Comparison of ENCODE assay signal across 32 mouse cellular contexts in the genomic region with DNA sequence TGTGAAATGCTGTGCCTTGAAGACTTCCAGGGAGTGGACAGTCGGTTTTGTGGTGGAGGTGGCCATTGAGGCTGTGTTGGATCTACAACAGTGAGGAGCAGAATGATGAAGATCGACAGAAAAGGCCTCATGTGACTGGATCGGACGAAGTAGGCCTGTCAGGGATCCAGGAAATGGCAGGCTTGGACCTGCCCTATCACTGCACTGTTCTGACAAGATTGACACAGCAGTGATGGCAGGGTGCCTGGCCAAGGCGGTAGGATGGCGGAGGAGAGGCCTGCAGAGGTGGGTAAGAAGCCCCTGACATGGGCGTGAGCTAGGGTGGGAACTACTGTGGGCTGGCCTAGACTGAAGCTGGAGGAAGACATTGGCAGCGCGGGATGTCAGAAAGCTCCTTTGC. TPM values are rescaled to one million over a fixed set of nuclear protein-coding genes. Genes with fewer than 3 reads are reported as not detected.
DNase-seq lines count a peak whose midpoint lies in the region; ATAC-seq and TF ChIP-seq lines count a peak whose summit lies in the region.
"Had no signal": no experiment of that assay in that cellular context is flagged by ENCODE, and none has a peak within 500 bp of the region (broad histone marks: within the 10 kb centered on the region; RNA-seq: fewer than 3 reads in every experiment).

No protein-coding gene starts in this region.

- no peak overlapping the region for H3K4me2 ChIP-seq in liver, embryonic 12.5 days
- H3K4me2 ChIP-seq in liver, embryonic 11.5 days: no peak overlapping the region
- H3K4me2 ChIP-seq: embryonic facial prominence, embryonic 12.5 days; forebrain, embryonic 12.5 days; forebrain, embryonic 15.5 days; heart, embryonic 11.5 days; hindbrain, embryonic 12.5 days; hindbrain, embryonic 15.5 days had no signal

- H3K4me1 ChIP-seq in heart, adult 2 months (ENCODE audit: control insufficient read depth, insufficient read depth, low read length): no peaks in the 10 kb centered on the region
- H3K4me1 ChIP-seq in liver, embryonic 12.5 days: peaks cover 7% of the 10 kb centered on the region; the same call in 1 of the 2 replicates
- no peaks in the 10 kb centered on the region for H3K4me1 ChIP-seq in liver, embryonic 11.5 days (replicated peaks; ENCODE audit: control insufficient read depth, insufficient read depth, low read length)
- H3K4me1 ChIP-seq in MEL (ENCODE audit: control insufficient read depth in 1 of 2, insufficient read depth in 2 of 2, low read length in 2 of 2): no peaks in the 10 kb centered on the region
- no peaks in the 10 kb centered on the region for H3K4me1 ChIP-seq in midbrain, embryonic 10.5 days
- H3K4me1 ChIP-seq: embryonic facial prominence, embryonic 12.5 days; forebrain, embryonic 15.5 days; hindbrain, embryonic 12.5 days had no signal

- no peaks in the 10 kb centered on the region for H3K9me3 ChIP-seq in liver, embryonic 12.5 days (replicated peaks)
- no peaks in the 10 kb centered on the region for H3K9me3 ChIP-seq in liver, embryonic 11.5 days (ENCODE audit: control insufficient read depth, low read length)
- no peaks in the 10 kb centered on the region for H3K9me3 ChIP-seq in MEL (replicated peaks; ENCODE audit: insufficient read depth, low read length)
- H3K9me3 ChIP-seq in midbrain, embryonic 10.5 days (replicated peaks): no peaks in the 10 kb centered on the region
- H3K9me3 ChIP-seq: embryonic facial prominence, embryonic 12.5 days; forebrain, embryonic 12.5 days; forebrain, embryonic 15.5 days; hindbrain, embryonic 12.5 days; hindbrain, embryonic 15.5 days had no signal

- peak; percentile 94 for DNase-seq in heart, adult 11 months
- no peak for DNase-seq in heart, adult 2 months
- no peak for DNase-seq in liver, embryonic 11.5 days (ENCODE audit: low spot score)
- DNase-seq in MEL (ENCODE audit: low read depth, low spot score): no peak
- no peak for DNase-seq in right cerebral cortex, postnatal 4 days
- DNase-seq in midbrain, embryonic 10.5 days (ENCODE audit: low spot score): no peak
- DNase-seq: adrenal gland, postnatal 10 days; adrenal gland, postnatal 36 days; B cell, adult 2 months; cerebellum, adult 11-12 months; cerebellum, adult 8-10 months; cerebellum, postnatal 14 days; gastrocnemius, postnatal 25 days had no signal

- H3K27ac ChIP-seq in heart, adult 2 months: no peak overlapping the region
- H3K27ac ChIP-seq in liver, embryonic 12.5 days: no peak overlapping the region
- no peak overlapping the region for H3K27ac ChIP-seq in liver, embryonic 11.5 days (ENCODE audit: low read depth, low read length)
- no peak overlapping the region for H3K27ac ChIP-seq in MEL (ENCODE audit: control insufficient read depth, low read depth, low read length)
- no peak overlapping the region for H3K27ac ChIP-seq in midbrain, embryonic 10.5 days (replicated peaks)
- H3K27ac ChIP-seq: embryonic facial prominence, embryonic 12.5 days; forebrain, embryonic 12.5 days; forebrain, embryonic 15.5 days; hindbrain, embryonic 15.5 days had no signal

- TF ChIP-seq EP300 in heart, adult 2 months (IDR thresholded peaks at IDR 0.05; ENCODE audit: insufficient read depth, low read depth, low read length): no peak
- TF ChIP-seq EP300 in MEL (IDR thresholded peaks at IDR 0.05; ENCODE audit: low read depth in 1 of 2, low read length in 2 of 2): no peak

- H3K9ac ChIP-seq in heart, adult 2 months (ENCODE audit: low read depth, low read length): no peak overlapping the region
- no peak overlapping the region for H3K9ac ChIP-seq in liver, embryonic 12.5 days
- no peak overlapping the region for H3K9ac ChIP-seq in liver, embryonic 11.5 days (ENCODE audit: low read depth, low read length)
- no peak overlapping the region for H3K9ac ChIP-seq in MEL (ENCODE audit: control insufficient read depth, low read depth, low read length, poor library complexity, severe bottlenecking)
- H3K9ac ChIP-seq: embryonic facial prominence, embryonic 12.5 days; forebrain, embryonic 12.5 days; forebrain, embryonic 15.5 days; hindbrain, embryonic 12.5 days; hindbrain, embryonic 15.5 days had no signal

- no peaks in the 10 kb centered on the region for H3K27me3 ChIP-seq in heart, adult 2 months (ENCODE audit: control insufficient read depth, insufficient read depth, low read length)
- H3K27me3 ChIP-seq in liver, embryonic 12.5 days (replicated peaks): no peaks in the 10 kb centered on the region
- no peaks in the 10 kb centered on the region for H3K27me3 ChIP-seq in liver, embryonic 11.5 days (replicated peaks; ENCODE audit: control insufficient read depth, insufficient read depth, low read length)
- no peaks in the 10 kb centered on the region for H3K27me3 ChIP-seq in MEL (ENCODE audit: control insufficient read depth in 1 of 2, insufficient read depth in 2 of 2, low read length in 2 of 2)
- no peaks in the 10 kb centered on the region for H3K27me3 ChIP-seq in midbrain, embryonic 10.5 days (ENCODE audit: low read depth, poor library complexity, severe bottlenecking)
- H3K27me3 ChIP-seq: embryonic facial prominence, embryonic 12.5 days; forebrain, embryonic 12.5 days; forebrain, embryonic 15.5 days; hindbrain, embryonic 12.5 days; hindbrain, embryonic 15.5 days; Patski had no signal

- no peak for TF ChIP-seq RAD21 in MEL (IDR thresholded peaks at IDR 0.05; ENCODE audit: low read depth, low read length)

- no peaks in the 10 kb centered on the region for H3K79me2 ChIP-seq in heart, adult 2 months (replicated peaks; ENCODE audit: control insufficient read depth, insufficient read depth, low read length)
- no peaks in the 10 kb centered on the region for H3K79me2 ChIP-seq in MEL (ENCODE audit: control insufficient read depth, insufficient read depth, low read length, poor library complexity)

- WGBS in heart, adult 2 months: 69% methylated on average over 9 of the region's 9 CpGs
- 85% methylated on average over 9 of the region's 9 CpGs for WGBS in liver, embryonic 12.5 days (ENCODE audit: insufficient replicate concordance)
- WGBS in liver, embryonic 11.5 days: 88% methylated on average over 9 of the region's 9 CpGs
- 88% methylated on average over 9 of the region's 9 CpGs for WGBS in midbrain, embryonic 10.5 days

- no peak overlapping the region for H3K4me3 ChIP-seq in heart, adult 2 months
- H3K4me3 ChIP-seq in liver, embryonic 12.5 days: no peak overlapping the region
- no peak overlapping the region for H3K4me3 ChIP-seq in liver, embryonic 11.5 days (ENCODE audit: low read depth, low read length)
- no peak overlapping the region for H3K4me3 ChIP-seq in MEL (ENCODE audit: control insufficient read depth in 1 of 2, insufficient read depth in 1 of 2, low read depth in 2 of 2, low read length in 2 of 2)
- no peak overlapping the region for H3K4me3 ChIP-seq in midbrain, embryonic 10.5 days
- H3K4me3 ChIP-seq: embryonic facial prominence, embryonic 12.5 days; erythroblast, embryonic 14.5 days; forebrain, embryonic 12.5 days; forebrain, embryonic 15.5 days; hindbrain, embryonic 12.5 days; hindbrain, embryonic 15.5 days had no signal

- intact Hi-C loops in heart, adult 2 months (cut with DNase I): no loop called here

- TF ChIP-seq POLR2A in heart, adult 2 months (IDR thresholded peaks at IDR 0.05; ENCODE audit: insufficient read depth, low read depth, low read length): no peak
- no peak for TF ChIP-seq POLR2A in MEL (IDR thresholded peaks at IDR 0.05; ENCODE audit: control insufficient read depth in 1 of 2, insufficient read depth in 1 of 2, low read depth in 1 of 2, low read length in 2 of 2, poor library complexity in 1 of 2)

- H3K36me3 ChIP-seq in heart, adult 2 months (ENCODE audit: control insufficient read depth, insufficient read depth, low read length): no peaks in the 10 kb centered on the region
- peaks cover 91% of the 10 kb centered on the region for H3K36me3 ChIP-seq in liver, embryonic 12.5 days
- H3K36me3 ChIP-seq in liver, embryonic 11.5 days (ENCODE audit: control insufficient read depth, insufficient read depth, low read length): peaks cover 35% of the 10 kb centered on the region
- H3K36me3 ChIP-seq in MEL (ENCODE audit: control insufficient read depth in 1 of 2, insufficient read depth in 2 of 2, low read length in 2 of 2): no peaks in the 10 kb centered on the region
- H3K36me3 ChIP-seq in midbrain, embryonic 10.5 days: peaks cover 66% of the 10 kb centered on the region

- 0 out of 2 replicates have a peak, but pooled peaks have one; percentile 8 for ATAC-seq in liver, embryonic 12.5 days
- no peak for ATAC-seq in liver, embryonic 11.5 days (replicated peaks; ENCODE audit: low FRiP score)
- ATAC-seq in CD4-positive, CD25-positive, alpha-beta regulatory T cell, adult 4 months: peak; percentile 23
- ATAC-seq: forebrain, embryonic 15.5 days; Patski had no signal

- no peak for TF ChIP-seq CTCF in heart, adult 2 months (IDR thresholded peaks at IDR 0.05)
- no peak for TF ChIP-seq CTCF in MEL (IDR thresholded peaks at IDR 0.05 in 2 of 3, conservative IDR thresholded peaks at IDR 0.05 in 1 of 3; ENCODE audit: control insufficient read depth in 1 of 3, insufficient read depth in 1 of 3, low read depth in 2 of 3, low read length in 3 of 3, poor library complexity in 1 of 3, severe bottlenecking in 1 of 3)

RNA-seq across cellular contexts. Expression of a gene that starts 17.6 kb away (rescaled TPM):
- total RNA-seq in heart, adult 2 months (2021): 1 to 10 TPM; 3.3 to 3.7 TPM
- polyA plus RNA-seq in heart, adult 2 months (2012; rRNA removed): 6.1 and 9.5 TPM in 2 replicates
- 19.8 and 21.6 TPM in 2 replicates for polyA plus RNA-seq in liver, embryonic 12.5 days (2016; fragmentation: Nextera tagmentation; extraction: Ambion mirVana)
- polyA plus RNA-seq in liver, embryonic 11.5 days (2014; fragmentation: Nextera tagmentation; extraction: Ambion mirVana): 18.6 and 18.8 TPM in 2 replicates
- 10 to 100 TPM; 35.1 to 41.6 TPM for polyA plus RNA-seq in CD4-positive, CD25-positive, alpha-beta regulatory T cell, adult 4 months (2017; shearing (Covaris generic))
- 15.4 TPM in 2 replicates for total RNA-seq in MEL (2012; rRNA removed)
- polyA plus RNA-seq in MEL (2012; ENCODE audit: insufficient read depth in 1 of 2, insufficient read length in 2 of 2, low read depth in 1 of 2, low replicate concordance in 2 of 2, missing spikeins in 1 of 2): 10 to 100 TPM in 1 of 2 experiments, not detected in 1; 23.5 TPM
- polyA plus RNA-seq in midbrain, embryonic 10.5 days (2016; fragmentation: Nextera tagmentation; extraction: Ambion mirVana): 0.78 and 0.93 TPM in 2 replicates

RNA-seq across cellular contexts. Expression of a gene that starts 17.7 kb away (rescaled TPM):
- total RNA-seq in heart, adult 2 months (2021): 10 to 100 TPM; 12.6 to 15.7 TPM
- polyA plus RNA-seq in heart, adult 2 months (2012; rRNA removed): 18.1 and 23.3 TPM in 2 replicates
- 55.5 and 58.2 TPM in 2 replicates for polyA plus RNA-seq in liver, embryonic 12.5 days (2016; fragmentation: Nextera tagmentation; extraction: Ambion mirVana)
- 61.2 and 62.1 TPM in 2 replicates for polyA plus RNA-seq in liver, embryonic 11.5 days (2014; fragmentation: Nextera tagmentation; extraction: Ambion mirVana)
- polyA plus RNA-seq in CD4-positive, CD25-positive, alpha-beta regulatory T cell, adult 4 months (2017; shearing (Covaris generic)): 100 to 1,000 TPM in 1 of 2 experiments, 10 to 100 TPM in 1; 85.5 to 146 TPM
- 52.0 and 61.2 TPM in 2 replicates for total RNA-seq in MEL (2012; rRNA removed)
- polyA plus RNA-seq in MEL (2012; ENCODE audit: insufficient read depth in 1 of 2, insufficient read length in 2 of 2, low read depth in 1 of 2, low replicate concordance in 2 of 2, missing spikeins in 1 of 2): 10 to 100 TPM in 1 of 2 experiments, not detected in 1; 48.8 TPM
- polyA plus RNA-seq in midbrain, embryonic 10.5 days (2016; fragmentation: Nextera tagmentation; extraction: Ambion mirVana): 10.1 and 10.5 TPM in 2 replicates

RNA-seq across cellular contexts. Expression of a gene that starts 33.1 kb away (rescaled TPM):
- not detected for total RNA-seq in heart, adult 2 months (2021)
- polyA plus RNA-seq in heart, adult 2 months (2012; rRNA removed): 0.16 TPM in 1 of 2 replicates, not detected in the other
- 97.6 and 97.7 TPM in 2 replicates for polyA plus RNA-seq in liver, embryonic 12.5 days (2016; fragmentation: Nextera tagmentation; extraction: Ambion mirVana)
- 49.3 and 54.3 TPM in 2 replicates for polyA plus RNA-seq in liver, embryonic 11.5 days (2014; fragmentation: Nextera tagmentation; extraction: Ambion mirVana)
- polyA plus RNA-seq in CD4-positive, CD25-positive, alpha-beta regulatory T cell, adult 4 months (2017; shearing (Covaris generic)): 1 to 10 TPM in 1 of 2 experiments, not detected in 1; 1.0 TPM
- 1.1 and 2.7 TPM in 2 replicates for total RNA-seq in MEL (2012; rRNA removed)
- 1 to 10 TPM in 1 of 2 experiments, not detected in 1; 5.1 TPM for polyA plus RNA-seq in MEL (2012; ENCODE audit: insufficient read depth in 1 of 2, insufficient read length in 2 of 2, low read depth in 1 of 2, low replicate concordance in 2 of 2, missing spikeins in 1 of 2)
- polyA plus RNA-seq in midbrain, embryonic 10.5 days (2016; fragmentation: Nextera tagmentation; extraction: Ambion mirVana): 1.4 and 2.2 TPM in 2 replicates
- total RNA-seq: adrenal gland, adult 18-20 months; adrenal gland, postnatal 36 days; ES-E14; gastrocnemius, adult 8-10 months; gastrocnemius, postnatal 25 days; heart, adult 8-10 months; heart, postnatal 25 days had no signal
- polyA plus RNA-seq: forebrain, embryonic 12.5 days; forebrain, embryonic 15.5 days; gonadal fat pad, adult 2 months; heart, postnatal 0 days; hindbrain, embryonic 15.5 days; Patski had no signal

RNA-seq across cellular contexts. Expression of a gene that starts 45.1 kb away (rescaled TPM):
- under 1 TPM; 0.44 to 0.48 TPM for total RNA-seq in heart, adult 2 months (2021)
- polyA plus RNA-seq in heart, adult 2 months (2012; rRNA removed): 0.57 and 0.79 TPM in 2 replicates
- 0.23 and 0.27 TPM in 2 replicates for polyA plus RNA-seq in liver, embryonic 12.5 days (2016; fragmentation: Nextera tagmentation; extraction: Ambion mirVana)
- polyA plus RNA-seq in liver, embryonic 11.5 days (2014; fragmentation: Nextera tagmentation; extraction: Ambion mirVana): 0.21 and 0.80 TPM in 2 replicates
- polyA plus RNA-seq in CD4-positive, CD25-positive, alpha-beta regulatory T cell, adult 4 months (2017; shearing (Covaris generic)): 1 to 10 TPM; 1.0 to 3.2 TPM
- total RNA-seq in MEL (2012; rRNA removed): 0.46 and 0.85 TPM in 2 replicates
- polyA plus RNA-seq in MEL (2012; ENCODE audit: insufficient read depth in 1 of 2, insufficient read length in 2 of 2, low read depth in 1 of 2, low replicate concordance in 2 of 2, missing spikeins in 1 of 2): under 1 TPM in 1 of 2 experiments, not detected in 1; 0.70 TPM
- 0.14 and 0.58 TPM in 2 replicates for polyA plus RNA-seq in midbrain, embryonic 10.5 days (2016; fragmentation: Nextera tagmentation; extraction: Ambion mirVana)
- total RNA-seq: hematopoietic stem cell, adult 5-6 weeks had no signal
- polyA plus RNA-seq: intestine, embryonic 14.5 days had no signal

RNA-seq across cellular contexts. Expression of a gene that starts 45.1 kb away (rescaled TPM):
- 100 to 1,000 TPM; 109 to 129 TPM for total RNA-seq in heart, adult 2 months (2021)
- polyA plus RNA-seq in heart, adult 2 months (2012; rRNA removed): 217 and 273 TPM in 2 replicates
- 61.5 and 66.4 TPM in 2 replicates for polyA plus RNA-seq in liver, embryonic 12.5 days (2016; fragmentation: Nextera tagmentation; extraction: Ambion mirVana)
- 92.1 and 99.4 TPM in 2 replicates for polyA plus RNA-seq in liver, embryonic 11.5 days (2014; fragmentation: Nextera tagmentation; extraction: Ambion mirVana)
- polyA plus RNA-seq in CD4-positive, CD25-positive, alpha-beta regulatory T cell, adult 4 months (2017; shearing (Covaris generic)): 100 to 1,000 TPM; 110 to 153 TPM
- total RNA-seq in MEL (2012; rRNA removed): 160 and 189 TPM in 2 replicates
- 100 to 1,000 TPM in 1 of 2 experiments, not detected in 1; 384 TPM for polyA plus RNA-seq in MEL (2012; ENCODE audit: insufficient read depth in 1 of 2, insufficient read length in 2 of 2, low read depth in 1 of 2, low replicate concordance in 2 of 2, missing spikeins in 1 of 2)
- polyA plus RNA-seq in midbrain, embryonic 10.5 days (2016; fragmentation: Nextera tagmentation; extraction: Ambion mirVana): 36.2 and 39.4 TPM in 2 replicates
